Mouse (Mus musculus): ENCODE data around the gene Hck.

Gene Hck

GRCm38 (mm10) chr2:153108313-153109264 is at the start of gene Hck:
Hck (plus strand) TSS chr2:153108468.
- no peak for DNase-seq (ENCODE audit: low spot score)

- DNase-seq (ENCODE audit: low spot score) = no peak
Observed at GRCm38 (mm10) chr2:153060216-153060615, 48.1 kb upstream of the Hck start.

GRCm38 (mm10) chr2:153063394-153063793 is 44.9 kb upstream of the Hck start:
- DNase-seq (ENCODE audit: low spot score) = no peak

DNA sequence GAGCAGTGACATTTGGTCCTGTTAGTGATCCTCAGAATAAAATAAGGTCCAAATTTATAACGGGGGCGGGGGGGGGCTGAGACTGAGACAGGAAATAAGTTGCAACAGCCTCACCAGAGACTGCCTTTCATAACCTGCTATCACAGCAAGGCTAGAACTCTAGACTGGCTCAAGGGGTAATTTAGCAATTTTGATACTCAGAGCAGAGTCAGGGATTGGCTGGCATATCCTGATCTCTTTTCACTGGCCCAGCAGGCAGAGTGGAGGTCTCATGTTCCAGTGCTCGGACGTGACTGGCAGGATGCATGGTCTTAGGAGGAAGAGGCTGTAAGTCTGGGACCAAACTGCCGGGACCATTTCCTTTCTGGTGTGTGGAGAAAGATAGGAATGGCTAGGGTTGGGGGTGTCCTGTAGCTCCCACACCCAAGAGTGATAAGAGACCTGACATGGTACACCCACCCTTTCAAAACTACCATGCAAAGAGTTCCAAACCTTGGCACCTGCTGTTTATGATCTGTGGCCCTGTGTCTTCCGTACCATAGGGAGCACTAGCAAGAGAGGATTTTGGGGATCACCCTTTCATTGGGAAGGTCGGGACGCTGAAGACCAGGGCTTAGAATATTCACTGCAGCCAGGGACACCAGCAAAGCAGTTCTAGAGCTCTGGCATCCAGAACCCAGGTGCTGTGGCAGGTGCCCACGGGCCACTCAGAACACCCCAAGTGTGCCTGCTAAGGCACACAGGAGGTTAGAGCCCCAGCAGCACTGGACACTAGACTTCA is 43.9 kb upstream of the Hck start:
- DNase-seq (ENCODE audit: low spot score) = no peak

GRCm38 (mm10) chr2:153065747-153066508 is 42.3 kb upstream of the Hck start, which contains the start of gene Ccm2l:
Ccm2l (plus strand) TSS chr2:153065955.
- no peak for DNase-seq (ENCODE audit: low spot score)

- DNase-seq (ENCODE audit: low spot score) = no peak
Observed at GRCm38 (mm10) chr2:153066991-153067390, 41.3 kb upstream of the Hck start.

GRCm38 (mm10) chr2:153070762-153071490 is 37.3 kb upstream of the Hck start:
- DNase-seq (ENCODE audit: low spot score) = no peak

GRCm38 (mm10) chr2:153071491-153072184 is 36.6 kb upstream of the Hck start:
- DNase-seq (ENCODE audit: low spot score) = no peak

DNA sequence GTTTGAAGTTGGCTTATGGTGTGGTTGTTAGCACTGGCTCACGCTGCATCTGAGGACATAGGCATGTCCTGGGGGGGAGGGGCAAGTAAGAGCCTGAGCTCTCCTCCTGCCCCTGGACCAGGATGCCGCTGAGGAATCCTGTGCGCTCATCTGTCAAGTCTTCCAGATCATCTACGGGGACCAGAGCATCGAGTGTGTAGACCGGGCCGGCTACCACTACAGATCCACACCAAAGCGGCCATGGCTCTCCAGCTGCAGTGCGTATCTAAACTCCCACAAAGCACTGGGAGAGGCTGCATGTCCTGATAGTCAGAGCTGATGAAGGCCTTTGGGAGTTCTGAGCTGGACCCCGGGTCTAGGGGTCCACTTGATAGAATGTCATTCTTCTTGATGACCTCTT is 33.6 kb upstream of the Hck start:
- DNase-seq (ENCODE audit: low spot score) = no peak

GRCm38 (mm10) chr2:153075961-153076360 is 32.3 kb upstream of the Hck start:
- no peak for DNase-seq (ENCODE audit: low spot score)

DNA sequence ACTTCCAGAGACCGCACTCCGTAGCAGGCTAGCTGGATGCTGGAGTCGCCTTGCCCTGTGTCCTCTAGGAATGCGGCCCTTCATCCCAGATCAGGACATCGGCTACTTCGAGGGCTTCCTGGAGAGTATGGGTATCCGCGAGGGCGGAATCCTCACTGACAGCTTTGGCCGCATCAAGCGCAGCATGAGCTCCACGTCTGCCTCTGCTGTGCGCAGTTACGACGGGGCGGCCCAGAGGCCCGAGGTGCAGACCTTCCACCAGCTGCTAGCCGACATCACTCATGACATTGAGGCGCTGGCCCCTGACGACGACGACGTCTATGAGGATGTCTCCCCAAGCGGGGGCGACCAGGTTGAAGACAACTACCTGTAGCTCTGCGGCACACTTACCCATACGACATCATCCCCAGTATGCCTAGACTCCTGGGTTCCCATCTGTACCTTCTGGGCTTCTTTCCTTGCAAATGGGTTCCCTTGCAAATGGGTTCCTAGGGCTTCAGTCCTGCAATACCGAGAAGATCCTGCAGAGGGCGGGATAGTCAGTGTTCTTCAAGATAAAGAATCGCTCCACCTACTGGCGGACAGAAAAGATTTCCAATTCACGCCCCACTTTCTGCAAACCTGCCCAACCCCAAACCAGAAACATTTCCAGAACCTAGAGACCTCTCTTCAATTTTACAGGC is 27.3 kb upstream of the Hck start:
- DNase-seq (ENCODE audit: low spot score) = peak; percentile 60

- DNase-seq (ENCODE audit: low spot score) = no peak
Observed at GRCm38 (mm10) chr2:153081866-153082265, 26.4 kb upstream of the Hck start.

- DNase-seq (ENCODE audit: low spot score) = no peak
Observed at GRCm38 (mm10) chr2:153083275-153083674, 25.0 kb upstream of the Hck start.

DNA sequence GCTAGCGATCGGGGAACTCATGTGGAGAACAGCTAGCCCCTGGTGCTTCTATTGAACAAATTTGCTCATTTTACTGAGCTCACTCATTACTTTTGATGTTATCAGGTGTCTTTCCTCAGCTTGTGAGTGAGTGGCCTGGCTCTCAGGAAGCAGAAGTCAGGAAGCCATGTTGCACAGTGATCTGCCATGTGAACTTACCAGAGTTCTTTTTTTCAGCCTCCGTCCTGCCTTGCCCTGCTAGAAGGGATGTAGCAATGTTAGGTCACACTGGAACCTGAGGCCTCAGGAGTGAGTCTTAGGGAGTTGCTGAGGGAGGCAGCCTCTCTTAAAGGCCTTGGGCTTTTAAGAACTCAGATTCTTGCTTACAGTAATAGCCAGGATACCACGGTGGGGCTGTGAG is 24.4 kb upstream of the Hck start:
- DNase-seq (ENCODE audit: low spot score) = no peak

- no peak for DNase-seq (ENCODE audit: low spot score)
Observed at GRCm38 (mm10) chr2:153084261-153084976, 23.8 kb upstream of the Hck start.

GRCm38 (mm10) chr2:153085556-153085955 is 22.7 kb upstream of the Hck start:
- no peak for DNase-seq (ENCODE audit: low spot score)

DNA sequence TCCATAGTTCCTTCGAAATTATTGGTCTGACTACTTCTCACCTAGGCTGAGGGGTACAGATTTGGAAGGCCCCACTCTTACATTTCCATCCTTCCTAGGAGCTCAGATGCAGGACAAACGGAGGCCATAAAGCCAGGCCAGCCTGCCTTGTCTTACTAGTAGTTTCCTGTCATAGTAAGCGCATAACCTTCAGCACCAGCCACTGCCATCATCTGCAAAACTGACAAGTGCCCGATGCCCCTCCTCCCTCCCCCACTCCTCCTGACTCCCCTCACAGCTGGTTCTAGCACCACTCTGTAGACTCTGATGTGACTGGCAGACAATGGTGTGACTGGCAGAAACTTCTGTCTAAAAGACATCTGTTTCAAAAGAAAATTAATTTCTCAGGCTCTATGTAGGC is 22.1 kb upstream of the Hck start:
- DNase-seq (ENCODE audit: low spot score) = no peak

DNA sequence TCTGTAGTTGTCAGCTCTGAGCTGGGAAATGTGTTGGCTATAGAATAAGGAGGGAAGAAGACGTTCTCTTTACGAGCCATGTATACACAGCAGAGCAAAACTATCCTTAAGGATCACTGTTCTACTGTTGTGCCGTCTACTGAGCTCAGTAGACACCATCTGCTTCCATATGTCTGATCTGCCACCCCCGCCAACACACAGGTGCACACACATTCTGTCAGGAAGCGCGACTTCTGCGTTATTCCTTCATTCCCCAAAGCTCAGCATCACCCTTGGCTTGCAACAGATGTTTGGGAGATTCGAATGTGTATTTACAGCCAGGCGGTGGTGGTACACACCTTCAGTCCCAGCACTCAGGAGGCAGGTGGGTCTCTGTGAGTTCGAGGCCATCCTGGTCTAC is 21.2 kb upstream of the Hck start:
- DNase-seq (ENCODE audit: low spot score) = no peak

DNA sequence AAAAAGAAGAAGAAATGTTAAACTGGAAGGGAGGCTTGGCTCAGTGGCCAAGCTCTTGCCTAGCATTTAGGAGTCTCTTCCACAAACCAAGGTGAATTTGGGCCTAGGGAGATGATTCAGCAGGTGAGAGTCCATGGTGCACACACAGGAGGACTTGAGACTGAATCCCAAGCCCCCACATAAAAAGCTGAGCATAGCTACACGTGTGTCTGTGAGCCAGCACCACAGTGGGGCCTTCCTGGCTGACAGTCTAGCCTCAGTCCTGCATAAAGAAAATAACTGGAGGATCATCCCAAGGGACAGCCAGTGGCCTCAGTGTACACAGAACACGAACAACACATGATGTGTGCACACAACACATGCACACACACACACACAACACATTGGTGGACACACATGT is 19.0 kb upstream of the Hck start:
- no peak for DNase-seq (ENCODE audit: low spot score)
